Mouse (Mus musculus) stomach, postnatal 0 days (tissue): ENCODE measurements around the gene Naa25. TPM values are rescaled to one million over a fixed set of nuclear protein-coding genes. Genes with fewer than 3 reads are reported as not detected.

Source experiments
- ATAC-seq: fragments of 200-750 bp; cut with Nextera tagmentation; 2 replicates; pipeline ENCODE4 v1.8.0; 2017; ENCODE audit not compliant: low FRiP score, low TSS enrichment
- DNase-seq: peaks from one replicate; pipeline ENCODE4 v3.0.0-alpha.2; 2016; ENCODE audit warnings: low spot score
- H3K27ac ChIP-seq: fragments of 300-500 bp; sonication (generic); replicated peaks from 2 replicates; pipeline ENCODE4 v1.5.1; 2014; ENCODE audit warnings: mild to moderate bottlenecking, control low read depth
- H3K27me3 ChIP-seq: fragments of 300-500 bp; sonication (generic); 2 replicates; pipeline ENCODE4 v1.6.1; 2014; ENCODE audit warnings: low read length; ENCODE audit not compliant: control insufficient read depth, insufficient read depth
- H3K36me3 ChIP-seq: fragments of 300-500 bp; sonication (generic); 2 replicates; pipeline ENCODE4 v1.6.1; 2014; ENCODE audit warnings: low read length, mixed read lengths; ENCODE audit not compliant: control insufficient read depth, insufficient read depth
- H3K4me1 ChIP-seq: fragments of 300-500 bp; sonication (generic); replicated peaks from 2 replicates; pipeline ENCODE4 v1.6.1; 2014; ENCODE audit warnings: antibody characterized with exemption; ENCODE audit not compliant: control insufficient read depth, insufficient read depth
- H3K4me2 ChIP-seq: fragments of 300-500 bp; sonication (generic); replicated peaks from 2 replicates; pipeline ENCODE4 v1.6.1; 2014; ENCODE audit warnings: low read depth, mild to moderate bottlenecking, control low read depth, moderate library complexity
- H3K4me3 ChIP-seq: fragments of 300-500 bp; sonication (generic); 2 replicates; pipeline ENCODE4 v1.5.1; 2014; ENCODE audit warnings: low read depth, low read length, control low read depth
- H3K9ac ChIP-seq: fragments of 300-500 bp; sonication (generic); 2 replicates; pipeline ENCODE4 v1.6.1; 2014; ENCODE audit warnings: mild to moderate bottlenecking, low read length, control low read depth, mixed read lengths
- H3K9me3 ChIP-seq: fragments of 300-500 bp; sonication (generic); 2 replicates; pipeline ENCODE4 v1.6.1; 2016; ENCODE audit warnings: low read length; ENCODE audit not compliant: control insufficient read depth
- CTCF ChIP-seq: IDR thresholded peaks from 2 replicates; pipeline ENCODE4 v1.5.1; 2016; ENCODE audit warnings: antibody characterized with exemption, low read depth, mild to moderate bottlenecking, moderate library complexity
- EP300 ChIP-seq: optimal IDR thresholded peaks from 2 replicates; pipeline ENCODE3; 2016; ENCODE audit warnings: antibody characterized with exemption
- WGBS: fragments of 180-500 bp; shearing (Covaris S2); extraction: QIAGEN DNeasy Blood & Tissue Kit; methylation state at CpG from one replicate; pipeline ENCODE4 v1.1.7; 2014; 5-methylcytosine and 5-hydroxymethylcytosine counted together
- polyA plus RNA-seq: library from polyadenylated mRNA; unstranded; fragments of >200 nt; fragmentation: Nextera tagmentation; extraction: Ambion mirVana; gene quantifications from 2 replicates; pipeline ENCODE4 v1.2.1, GENCODE M21; 2015

Naa25 gene
- polyA plus RNA-seq, 1 experiment from 2014 or later = 21.6 TPM

DNA sequence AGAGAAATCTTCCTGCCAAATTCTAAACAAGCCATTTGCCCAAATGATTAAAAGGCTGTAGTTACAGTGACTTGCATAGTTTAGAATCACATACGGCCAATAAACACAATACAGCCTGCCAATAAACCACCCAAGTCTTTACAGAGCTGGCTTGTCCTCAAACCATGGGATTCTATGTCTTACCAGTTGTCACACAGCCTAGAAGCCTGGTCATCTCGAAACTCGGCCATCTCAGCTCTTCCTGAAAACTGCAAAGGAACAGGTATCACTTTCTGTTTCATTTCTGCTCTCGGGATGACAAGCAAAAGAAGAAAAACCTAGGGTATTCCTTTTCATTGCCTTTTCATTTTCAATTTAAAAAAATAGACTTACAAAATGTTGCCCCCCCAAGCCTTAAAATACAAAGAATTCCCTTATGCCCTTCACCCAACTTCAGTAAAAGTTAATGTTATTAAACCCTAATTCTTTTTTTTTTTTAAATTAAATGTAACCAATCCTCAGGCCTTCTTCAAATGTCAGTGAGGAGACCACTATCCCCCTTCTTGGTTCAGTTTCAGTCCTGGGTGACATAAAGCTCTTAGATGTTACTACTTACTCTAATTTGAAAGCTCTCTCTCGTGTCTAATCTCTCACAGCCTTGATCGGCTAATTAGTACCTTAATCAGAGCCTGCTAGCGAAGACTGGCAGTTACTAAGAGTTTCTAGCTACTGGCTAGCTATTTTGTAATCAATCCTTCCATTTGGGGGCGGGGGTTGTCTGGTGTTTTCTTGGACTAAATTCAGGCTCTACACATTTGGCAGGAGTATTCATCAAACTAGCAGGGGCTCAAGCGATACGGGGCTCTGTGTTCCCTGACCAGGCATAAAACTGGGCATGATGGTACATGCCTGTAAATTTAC, 13.6 kb upstream of the Naa25 start:
- peak overlapping the region; percentile 97 for H3K27ac ChIP-seq
- peaks cover 11% of the 10 kb centered on the region for H3K36me3 ChIP-seq
- DNase-seq = no peak
- peak overlapping the region; percentile 85 for H3K9ac ChIP-seq
- 38% methylated on average over 10 of the region's 10 CpGs for WGBS
- TF ChIP-seq CTCF (no peak), EP300 (no peak)
- H3K4me1 ChIP-seq = peaks cover 3% of the 10 kb centered on the region
- H3K4me2 ChIP-seq = peak overlapping the region; percentile 64
- H3K27me3 ChIP-seq = no peaks in the 10 kb centered on the region
- ATAC-seq = no peak
- H3K9me3 ChIP-seq = no peaks in the 10 kb centered on the region
- H3K4me3 ChIP-seq = peak overlapping the region; percentile 74

DNA sequence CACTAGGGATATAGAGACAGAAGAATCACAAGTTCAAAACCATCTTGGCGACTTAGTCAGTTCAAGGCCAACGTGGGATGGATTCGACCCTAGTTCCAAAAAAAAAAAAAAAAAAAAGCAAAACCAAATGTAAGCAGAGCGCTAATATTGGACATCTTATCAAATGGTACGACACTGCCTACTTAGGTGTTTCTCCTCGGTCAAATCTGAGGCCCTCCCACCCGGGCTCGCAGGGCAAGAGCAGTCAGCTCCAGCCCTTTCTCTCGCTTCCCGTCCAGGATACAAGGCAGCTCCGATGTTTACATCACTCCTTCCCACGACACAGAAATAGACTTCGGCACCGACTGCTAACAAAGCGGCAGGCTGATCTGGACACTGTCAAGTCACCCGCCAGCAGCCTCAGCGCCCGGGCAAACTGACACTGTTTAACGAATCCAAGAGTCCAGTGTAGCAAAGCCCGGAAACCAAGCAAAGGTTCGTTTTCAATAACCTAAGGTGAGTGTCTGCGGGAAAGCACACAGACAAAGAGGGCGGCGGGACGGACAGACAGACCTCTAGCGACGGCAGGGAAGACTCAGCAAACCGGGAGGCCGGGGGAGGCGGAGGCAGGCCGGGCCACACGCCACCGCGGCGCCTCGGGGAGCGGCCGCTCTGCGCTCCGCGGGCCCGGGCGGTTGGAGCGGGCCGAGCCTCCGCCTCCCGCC, 12.8 kb upstream of the Naa25 start:
- DNase-seq = peak; percentile 72

DNA sequence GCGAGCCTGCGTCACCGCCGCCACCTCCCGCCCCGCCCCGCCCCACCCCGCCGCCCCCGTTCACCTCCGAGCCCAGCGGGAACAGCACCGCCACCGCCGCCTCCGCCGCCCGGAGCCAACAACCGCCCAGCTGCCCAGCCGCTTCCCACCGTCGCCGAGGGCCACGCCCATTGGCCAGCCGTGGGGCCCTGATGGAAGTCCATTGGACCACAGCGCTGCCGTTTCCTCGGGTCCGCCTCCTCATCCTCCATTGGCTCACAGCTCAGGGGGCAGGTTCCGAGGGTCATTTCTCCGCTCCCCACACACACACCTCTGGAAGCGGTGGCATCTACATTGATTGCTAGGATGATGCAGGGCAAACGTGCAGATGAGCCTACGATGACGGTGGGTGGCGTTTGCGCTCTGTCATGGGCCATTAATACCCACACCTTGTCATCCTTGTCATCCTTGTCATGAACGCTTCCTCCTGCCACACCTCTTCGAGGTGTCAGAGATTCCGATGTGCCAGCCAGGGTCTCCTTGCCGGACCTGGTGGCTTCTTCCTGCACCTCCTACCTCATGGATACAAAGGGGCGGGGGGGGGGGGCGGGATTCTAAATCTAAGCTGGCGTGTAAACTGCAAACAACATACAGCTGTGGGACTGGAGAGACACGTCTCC, 12.1 kb upstream of the Naa25 start, which contains the start of gene Trafd1:
Gene Trafd1 (minus strand): TSS at position 172 of the 659 bp plus-strand sequence.
- Histone ChIP-seq H3K27me3 (no peaks in the 10 kb centered on the region), H3K36me3 (0 out of 2 replicates have a peak, but pooled peaks cover 2% of the 10 kb centered on the region), H3K9me3 (no peaks in the 10 kb centered on the region), H3K4me1 (peaks cover 3% of the 10 kb centered on the region), H3K27ac (peak within 1 kb of the TSS; percentile 97), H3K4me3 (peak within 1 kb of the TSS; percentile 74), H3K4me2 (peak within 1 kb of the TSS; percentile 64), H3K9ac (peak within 1 kb of the TSS; percentile 85)
- peak; percentile 92 for ATAC-seq
- peak; percentile 95 for DNase-seq
- under 1% methylated on average over 30 of the region's 45 CpGs for WGBS
- TF ChIP-seq EP300 (no peak), CTCF (no peak)

More for the DNA sequence above, 12.8 kb upstream of the Naa25 start:
- peak; percentile 75 for ATAC-seq
- peak overlapping the region; percentile 97 for H3K27ac ChIP-seq
- peak overlapping the region; percentile 85 for H3K9ac ChIP-seq
- peak overlapping the region; percentile 74 for H3K4me3 ChIP-seq
- peak overlapping the region; percentile 64 for H3K4me2 ChIP-seq
- TF ChIP-seq EP300 (peak; percentile 11), CTCF (no peak)
- 0 out of 2 replicates have a peak, but pooled peaks cover 7% of the 10 kb centered on the region for H3K36me3 ChIP-seq
- no peaks in the 10 kb centered on the region for H3K27me3 ChIP-seq
- under 1% methylated on average over 35 of the region's 47 CpGs for WGBS
- H3K4me1 ChIP-seq = peaks cover 3% of the 10 kb centered on the region
- no peaks in the 10 kb centered on the region for H3K9me3 ChIP-seq

DNA sequence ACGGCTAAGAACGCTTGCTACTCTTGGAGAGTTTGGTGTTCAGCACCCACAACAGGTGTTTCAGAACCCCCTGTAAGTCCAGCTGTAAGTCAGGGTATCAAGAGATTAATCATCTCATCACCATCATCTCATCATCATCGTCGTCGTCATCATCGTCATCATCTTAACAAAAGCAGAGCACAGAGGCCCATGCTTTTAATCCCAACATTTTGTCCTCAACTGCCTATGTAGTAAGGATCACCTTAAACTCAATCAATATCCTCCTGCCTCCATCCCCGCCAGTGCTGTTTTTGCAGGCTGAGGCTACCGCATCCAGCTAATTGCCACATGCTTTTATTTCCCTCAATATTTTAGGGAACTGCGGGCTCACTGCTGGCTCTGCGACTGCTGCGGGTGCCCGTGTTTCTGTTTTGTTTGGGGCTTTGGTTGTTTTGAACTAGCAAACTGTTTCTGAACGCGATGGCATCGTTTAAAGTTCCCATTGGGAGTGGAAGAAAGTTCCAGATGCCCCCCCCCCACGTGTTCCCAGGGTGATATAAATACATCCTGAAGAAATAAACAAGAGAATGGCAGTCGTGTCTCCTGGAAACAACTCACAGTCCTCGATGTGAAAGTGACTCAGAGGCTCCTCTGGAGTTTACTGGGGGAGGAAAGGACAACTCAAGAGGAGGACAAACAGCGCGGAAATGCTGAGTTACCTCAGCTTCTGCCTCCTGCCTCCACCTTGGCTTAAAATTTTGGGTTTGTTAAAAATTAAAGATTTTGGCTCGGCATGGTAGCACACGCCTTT, 11.4 kb upstream of the Naa25 start:
- no peaks in the 10 kb centered on the region for H3K36me3 ChIP-seq
- peak overlapping the region; percentile 64 for H3K4me2 ChIP-seq
- H3K9ac ChIP-seq = no peak overlapping the region; the same call in 1 of the 2 replicates
- 29% methylated on average over 22 of the region's 22 CpGs for WGBS
- peak overlapping the region; percentile 74; the same call in 1 of the 2 replicates for H3K4me3 ChIP-seq
- H3K27ac ChIP-seq = peak overlapping the region; percentile 97
- H3K4me1 ChIP-seq = peaks cover 3% of the 10 kb centered on the region
- no peak for TF ChIP-seq CTCF
- no peak for TF ChIP-seq EP300
- ATAC-seq (no peak), DNase-seq (no peak)
- no peaks in the 10 kb centered on the region for H3K27me3 ChIP-seq
- H3K9me3 ChIP-seq = no peaks in the 10 kb centered on the region

DNA sequence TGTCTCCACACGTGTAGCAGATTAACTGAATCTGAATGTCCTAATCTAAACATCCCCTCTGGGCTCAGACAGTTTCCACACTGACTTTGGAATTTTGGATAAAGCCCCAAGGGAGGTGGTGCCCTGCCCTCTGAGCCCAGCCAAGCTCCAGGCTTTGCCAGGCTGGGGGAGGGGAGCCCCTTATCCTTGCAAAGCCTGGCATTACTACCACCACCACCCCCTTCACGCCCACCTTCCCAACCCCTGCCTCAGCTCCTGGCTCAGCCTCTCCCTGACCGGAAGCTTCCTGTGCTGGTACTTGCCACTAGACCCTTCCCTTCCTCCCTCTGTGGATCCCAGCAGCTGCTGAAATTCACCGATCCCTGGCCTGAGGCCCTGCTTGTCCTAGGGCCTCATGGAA, 10.6 kb upstream of the Naa25 start:
- peak; percentile 10; the same call in 1 of the 2 replicates for ATAC-seq
- no peak; the same call in 1 of the 2 replicates for TF ChIP-seq CTCF
- TF ChIP-seq EP300 = no peak
- no peak for DNase-seq
- no peaks in the 10 kb centered on the region for H3K9me3 ChIP-seq
- peak overlapping the region; percentile 97 for H3K27ac ChIP-seq
- 32% methylated on average over 4 of the region's 4 CpGs for WGBS
- H3K4me3 ChIP-seq = no peak overlapping the region
- 0 out of 2 replicates have a peak overlapping the region, but pooled peaks have one; percentile 25 for H3K4me2 ChIP-seq
- no peak overlapping the region for H3K9ac ChIP-seq
- H3K36me3 ChIP-seq = no peaks in the 10 kb centered on the region
- H3K4me1 ChIP-seq = peaks cover 3% of the 10 kb centered on the region
- no peaks in the 10 kb centered on the region for H3K27me3 ChIP-seq
